In genomic region chr8:123126193-123126816, GRCm38 (mm10) we compare ENCODE assay signal across 8 mouse cellular contexts. TPM values are rescaled to one million over a fixed set of nuclear protein-coding genes. Genes with fewer than 3 reads are reported as not detected.
A peak's percentile ranks its signal among the peaks of the same experiment; 100 is the strongest.
DNase-seq lines count a peak whose midpoint lies in the region; ATAC-seq and TF ChIP-seq lines count a peak whose summit lies in the region.

No protein-coding gene starts in this region.

- TF ChIP-seq CTCF in liver, embryonic 14.5 days (IDR thresholded peaks at IDR 0.05; ENCODE audit: low read depth) = no peak

- H3K36me3 ChIP-seq in heart, embryonic 15.5 days = no peaks in the 10 kb centered on the region
- no peaks in the 10 kb centered on the region for H3K36me3 ChIP-seq in intestine, embryonic 14.5 days (ENCODE audit: control insufficient read depth, insufficient read depth, low read length)
- H3K36me3 ChIP-seq in liver, embryonic 14.5 days (replicated peaks; ENCODE audit: control insufficient read depth, insufficient read depth, low read depth) = no peaks in the 10 kb centered on the region
- no peaks in the 10 kb centered on the region for H3K36me3 ChIP-seq in stomach, embryonic 16.5 days (ENCODE audit: control insufficient read depth, insufficient read depth, low read length)

- no peaks in the 10 kb centered on the region for H3K9me3 ChIP-seq in heart, embryonic 15.5 days (replicated peaks)
- H3K9me3 ChIP-seq in intestine, embryonic 14.5 days (ENCODE audit: control insufficient read depth, low read length) = no peaks in the 10 kb centered on the region
- H3K9me3 ChIP-seq in liver, embryonic 14.5 days (ENCODE audit: control insufficient read depth, low read length) = no peaks in the 10 kb centered on the region
- H3K9me3 ChIP-seq in stomach, embryonic 16.5 days (replicated peaks; ENCODE audit: control insufficient read depth, low read length) = no peaks in the 10 kb centered on the region

- peaks cover 43% of the 10 kb centered on the region for H3K27me3 ChIP-seq in heart, embryonic 15.5 days
- H3K27me3 ChIP-seq in intestine, embryonic 14.5 days (replicated peaks; ENCODE audit: control insufficient read depth, insufficient read depth, low read length) = peaks cover 3% of the 10 kb centered on the region; the same call in 1 of the 2 replicates
- no peaks in the 10 kb centered on the region for H3K27me3 ChIP-seq in liver, embryonic 14.5 days (ENCODE audit: control insufficient read depth, insufficient read depth, low read length)
- 0 out of 2 replicates have a peak, but pooled peaks cover 4% of the 10 kb centered on the region for H3K27me3 ChIP-seq in stomach, embryonic 16.5 days (ENCODE audit: control insufficient read depth, insufficient read depth, low read length)

- DNase-seq in heart, adult 18-20 months = no peak
- peak; percentile 75 for DNase-seq in ZHBTc4 (ENCODE audit: low read depth, low spot score)
- DNase-seq in intestine, embryonic 14.5 days (ENCODE audit: low spot score) = peak; percentile 83
- DNase-seq in liver, embryonic 14.5 days (ENCODE audit: low read depth in 3 of 3, low spot score in 3 of 3) = no peak
- no peak for DNase-seq in cerebellum, adult 18-20 months
- no peak for DNase-seq in right cerebral cortex, postnatal 36 days (ENCODE audit: low spot score in 2 of 2)

- no peak overlapping the region for H3K27ac ChIP-seq in heart, embryonic 15.5 days
- H3K27ac ChIP-seq in intestine, embryonic 14.5 days (ENCODE audit: low read depth) = no peak overlapping the region
- no peak overlapping the region for H3K27ac ChIP-seq in liver, embryonic 14.5 days
- H3K27ac ChIP-seq in stomach, embryonic 16.5 days (ENCODE audit: low read length) = no peak overlapping the region

- WGBS in heart, embryonic 15.5 days = 9% methylated on average over 19 of the region's 19 CpGs
- 8% methylated on average over 19 of the region's 19 CpGs for WGBS in intestine, embryonic 14.5 days
- 10% methylated on average over 19 of the region's 19 CpGs for WGBS in liver, embryonic 14.5 days (ENCODE audit: insufficient replicate concordance)
- 8% methylated on average over 19 of the region's 19 CpGs for WGBS in stomach, embryonic 16.5 days

- 0 out of 2 replicates have a peak, but pooled peaks have one; percentile 29 for ATAC-seq in heart, embryonic 15.5 days (replicated peaks; ENCODE audit: insufficient number of reproducible peaks, insufficient read depth, low FRiP score, low read depth)
- peak; percentile 64 for ATAC-seq in intestine, embryonic 14.5 days (replicated peaks; ENCODE audit: low FRiP score, low TSS enrichment, low read depth)
- peak; percentile 68 for ATAC-seq in liver, embryonic 14.5 days (ENCODE audit: insufficient read depth)
- peak; percentile 75; the same call in 1 of the 2 replicates for ATAC-seq in stomach, embryonic 16.5 days (ENCODE audit: insufficient read depth, low FRiP score)

- TF ChIP-seq EP300 in liver, embryonic 14.5 days (IDR thresholded peaks at IDR 0.05; ENCODE audit: low read depth) = no peak

- H3K4me3 ChIP-seq in heart, embryonic 15.5 days = no peak overlapping the region
- H3K4me3 ChIP-seq in intestine, embryonic 14.5 days (ENCODE audit: low read depth, low read length) = peak overlapping the region; percentile 6; the same call in 1 of the 2 replicates
- no peak overlapping the region for H3K4me3 ChIP-seq in liver, embryonic 14.5 days (ENCODE audit: insufficient read depth in 1 of 2, low read depth in 2 of 2, low read length in 2 of 2)
- no peak overlapping the region for H3K4me3 ChIP-seq in stomach, embryonic 16.5 days (replicated peaks; ENCODE audit: low read length)

- H3K9ac ChIP-seq in heart, embryonic 15.5 days = no peak overlapping the region
- H3K9ac ChIP-seq in intestine, embryonic 14.5 days (ENCODE audit: low read length) = no peak overlapping the region
- no peak overlapping the region for H3K9ac ChIP-seq in liver, embryonic 14.5 days (replicated peaks)
- no peak overlapping the region for H3K9ac ChIP-seq in stomach, embryonic 16.5 days (ENCODE audit: low read length)

- no peak overlapping the region for H3K4me2 ChIP-seq in heart, embryonic 15.5 days
- H3K4me2 ChIP-seq in intestine, embryonic 14.5 days (ENCODE audit: low read length) = peak overlapping the region; percentile 35
- H3K4me2 ChIP-seq in liver, embryonic 14.5 days (ENCODE audit: low read depth) = no peak overlapping the region
- peak overlapping the region; percentile 38 for H3K4me2 ChIP-seq in stomach, embryonic 16.5 days (ENCODE audit: low read depth, low read length)

- H3K4me1 ChIP-seq in heart, embryonic 15.5 days (replicated peaks) = peaks cover 14% of the 10 kb centered on the region
- peaks cover 4% of the 10 kb centered on the region; the same call in 1 of the 2 replicates for H3K4me1 ChIP-seq in intestine, embryonic 14.5 days (replicated peaks; ENCODE audit: control insufficient read depth, insufficient read depth, low read length)
- H3K4me1 ChIP-seq in liver, embryonic 14.5 days (replicated peaks; ENCODE audit: control insufficient read depth in 2 of 2, insufficient read depth in 2 of 2, low read length in 1 of 2) = 0 out of 4 replicates have a peak, but pooled peaks cover 0 to 3% of the 10 kb centered on the region in 2 experiments
- peaks cover 9% of the 10 kb centered on the region; the same call in 1 of the 2 replicates for H3K4me1 ChIP-seq in stomach, embryonic 16.5 days (ENCODE audit: control insufficient read depth, insufficient read depth, low read length)

RNA-seq across cellular contexts. Expression of gene Cpne7, which starts 9.1 kb away (rescaled TPM):
- 0.18 and 0.25 TPM in 2 replicates for polyA plus RNA-seq in heart, embryonic 15.5 days (2015; fragmentation: Nextera tagmentation; extraction: Ambion mirVana)
- total RNA-seq in heart, adult 18-20 months (2021) = 1 to 10 TPM in 1 of 2 experiments, under 1 TPM in 1; 0.62 to 1.1 TPM
- polyA plus RNA-seq in intestine, embryonic 14.5 days (2014; fragmentation: Nextera tagmentation; extraction: Ambion mirVana) = 0.70 and 0.85 TPM in 2 replicates
- 1.7 and 1.9 TPM in 2 replicates for polyA plus RNA-seq in liver, embryonic 14.5 days (2012; rRNA removed)
- polyA plus RNA-seq in liver, embryonic 14.5 days (2014; fragmentation: Nextera tagmentation; extraction: Ambion mirVana) = 0.58 and 0.65 TPM in 2 replicates
- 2.2 and 3.4 TPM in 2 replicates for polyA plus RNA-seq in stomach, embryonic 16.5 days (2015; fragmentation: Nextera tagmentation; extraction: Ambion mirVana)

RNA-seq across cellular contexts. Expression of gene Rpl13, which starts 24.2 kb away (rescaled TPM):
- polyA plus RNA-seq in heart, embryonic 15.5 days (2015; fragmentation: Nextera tagmentation; extraction: Ambion mirVana) = 802 and 841 TPM in 2 replicates
- total RNA-seq in heart, adult 18-20 months (2021) = 100 to 1,000 TPM; 462 to 489 TPM
- 1,906 and 1,976 TPM in 2 replicates for polyA plus RNA-seq in intestine, embryonic 14.5 days (2014; fragmentation: Nextera tagmentation; extraction: Ambion mirVana)
- 1,340 and 1,385 TPM in 2 replicates for polyA plus RNA-seq in liver, embryonic 14.5 days (2012; rRNA removed)
- 1,145 and 1,179 TPM in 2 replicates for polyA plus RNA-seq in liver, embryonic 14.5 days (2014; fragmentation: Nextera tagmentation; extraction: Ambion mirVana)
- polyA plus RNA-seq in stomach, embryonic 16.5 days (2015; fragmentation: Nextera tagmentation; extraction: Ambion mirVana) = 1,046 and 1,463 TPM in 2 replicates

RNA-seq across cellular contexts. Expression of gene Sult5a1, which starts 31.8 kb away (rescaled TPM):
- polyA plus RNA-seq in heart, embryonic 15.5 days (2015; fragmentation: Nextera tagmentation; extraction: Ambion mirVana) = 4.6 and 7.5 TPM in 2 replicates
- total RNA-seq in heart, adult 18-20 months (2021) = 1 to 10 TPM in 1 of 2 experiments, under 1 TPM in 1; 0.82 to 1.3 TPM
- 17.5 and 18.7 TPM in 2 replicates for polyA plus RNA-seq in intestine, embryonic 14.5 days (2014; fragmentation: Nextera tagmentation; extraction: Ambion mirVana)
- 0.75 and 1.1 TPM in 2 replicates for polyA plus RNA-seq in liver, embryonic 14.5 days (2012; rRNA removed)
- polyA plus RNA-seq in liver, embryonic 14.5 days (2014; fragmentation: Nextera tagmentation; extraction: Ambion mirVana) = 0.69 and 0.91 TPM in 2 replicates
- 17.6 and 18.4 TPM in 2 replicates for polyA plus RNA-seq in stomach, embryonic 16.5 days (2015; fragmentation: Nextera tagmentation; extraction: Ambion mirVana)

RNA-seq across cellular contexts. Expression of gene Dpep1, which starts 59.7 kb away (rescaled TPM):
- 5.9 and 7.1 TPM in 2 replicates for polyA plus RNA-seq in heart, embryonic 15.5 days (2015; fragmentation: Nextera tagmentation; extraction: Ambion mirVana)
- 10 to 100 TPM; 28.2 to 38.9 TPM for total RNA-seq in heart, adult 18-20 months (2021)
- polyA plus RNA-seq in intestine, embryonic 14.5 days (2014; fragmentation: Nextera tagmentation; extraction: Ambion mirVana) = 0.28 and 1.3 TPM in 2 replicates
- polyA plus RNA-seq in liver, embryonic 14.5 days (2012; rRNA removed) = 0.07 and 0.14 TPM in 2 replicates
- polyA plus RNA-seq in liver, embryonic 14.5 days (2014; fragmentation: Nextera tagmentation; extraction: Ambion mirVana) = 0.06 and 0.23 TPM in 2 replicates
- 6.1 and 7.0 TPM in 2 replicates for polyA plus RNA-seq in stomach, embryonic 16.5 days (2015; fragmentation: Nextera tagmentation; extraction: Ambion mirVana)

Comparison
In these comparisons a context has a peak if more than half of its experiments do, and no peak if none do; other contexts are left out.
1. H3K4me2 ChIP-seq: peak in intestine, embryonic 14.5 days (single experiment) and stomach, embryonic 16.5 days (single experiment); none in heart, embryonic 15.5 days (single experiment) and liver, embryonic 14.5 days (single experiment).
2. DNase-seq: peak in ZHBTc4 (single experiment) and intestine, embryonic 14.5 days (single experiment); none in heart, adult 18-20 months (0 of 2), liver, embryonic 14.5 days (0 of 3), cerebellum, adult 18-20 months (0 of 2) and right cerebral cortex, postnatal 36 days (0 of 2).
3. Peak in every context shown above with its lines, with median percentiles within 50 percentile points of each other: ATAC-seq.